Mouse (Mus musculus) layer of hippocampus, adult 2 months (tissue): ENCODE results near the gene Med13l. TPM values are rescaled to one million over a fixed set of nuclear protein-coding genes. Genes with fewer than 3 reads are reported as not detected.
A peak's percentile ranks its signal among the peaks of the same experiment; 100 is the strongest.

Source experiments
- DNase-seq, 2 experiments: peaks; one replicate each; pipeline ENCODE4 v3.0.0; 2022; ENCODE audit warnings: low spot score in 2 of 2
- H3K27ac ChIP-seq: fragments of 200-600 bp; 2 replicates; pipeline ENCODE4 v1.8.1; 2022
- H3K4me3 ChIP-seq: fragments of 200-600 bp; 2 replicates; pipeline ENCODE4 v1.8.1; 2022; ENCODE audit warnings: mild to moderate bottlenecking
- CTCF ChIP-seq: fragments of 200-600 bp; conservative IDR thresholded peaks from 2 replicates; pipeline ENCODE4 v1.8.1; 2022; ENCODE audit warnings: antibody characterized with exemption, mild to moderate bottlenecking, moderate library complexity
- total RNA-seq, 2 experiments: library from RNA; stranded (reverse); gene quantifications; 2 replicates each; pipeline ENCODE4 v1.2.3; 2021

The Med13l gene
- total RNA-seq, 2 experiments from 2014 or later, result 121 to 128 TPM

GRCm38 (mm10) chr5:118532125-118532524 lies 28.4 kb upstream of the Med13l start:
- Histone ChIP-seq H3K4me3 (no peak overlapping the region), H3K27ac (no peak overlapping the region)
- no peak for TF ChIP-seq CTCF
- DNase-seq, result no peak

- TF ChIP-seq CTCF, result no peak
- peak; percentile 66 to 76 for DNase-seq
- H3K4me3 ChIP-seq, result no peak overlapping the region
- no peak overlapping the region for H3K27ac ChIP-seq
Observed at GRCm38 (mm10) chr5:118532659-118533058, 27.8 kb upstream of the Med13l start.

GRCm38 (mm10) chr5:118534407-118534921 lies 26.0 kb upstream of the Med13l start:
- Histone ChIP-seq H3K4me3 (no peak overlapping the region), H3K27ac (no peak overlapping the region)
- no peak for TF ChIP-seq CTCF
- no peak for DNase-seq

GRCm38 (mm10) chr5:118535130-118535529 lies 25.3 kb upstream of the Med13l start:
- no peak overlapping the region for H3K4me3 ChIP-seq
- no peak for TF ChIP-seq CTCF
- H3K27ac ChIP-seq, result no peak overlapping the region
- no peak for DNase-seq

GRCm38 (mm10) chr5:118538487-118538886 lies 22.0 kb upstream of the Med13l start:
- TF ChIP-seq CTCF, result no peak
- no peak overlapping the region for H3K27ac ChIP-seq
- no peak for DNase-seq
- no peak overlapping the region for H3K4me3 ChIP-seq

- no peak for TF ChIP-seq CTCF
- Histone ChIP-seq H3K27ac (no peak overlapping the region), H3K4me3 (no peak overlapping the region)
- DNase-seq, result no peak
Observed at GRCm38 (mm10) chr5:118543816-118544215, 16.7 kb upstream of the Med13l start.

- Histone ChIP-seq H3K4me3 (no peak overlapping the region), H3K27ac (no peak overlapping the region)
- DNase-seq, result no peak
- TF ChIP-seq CTCF, result no peak
Observed at GRCm38 (mm10) chr5:118550493-118550892, 10.0 kb upstream of the Med13l start.

GRCm38 (mm10) chr5:118553290-118553689 lies 7.2 kb upstream of the Med13l start:
- TF ChIP-seq CTCF, result no peak

GRCm38 (mm10) chr5:118555305-118555704 lies 5.2 kb upstream of the Med13l start:
- Histone ChIP-seq H3K4me3 (no peak overlapping the region), H3K27ac (no peak overlapping the region)
- peak; percentile 54 for TF ChIP-seq CTCF
- no peak for DNase-seq

More at GRCm38 (mm10) chr5:118553290-118553689, 7.2 kb upstream of the Med13l start:
- H3K27ac ChIP-seq, result no peak overlapping the region
- no peak for DNase-seq
- no peak overlapping the region for H3K4me3 ChIP-seq

GRCm38 (mm10) chr5:118556387-118556937 lies 4.0 kb upstream of the Med13l start:
- no peak for DNase-seq
- Histone ChIP-seq H3K4me3 (no peak overlapping the region), H3K27ac (no peak overlapping the region)
- TF ChIP-seq CTCF, result no peak

GRCm38 (mm10) chr5:118558841-118559240 lies 1.6 kb upstream of the Med13l start:
- DNase-seq, result no peak
- TF ChIP-seq CTCF, result no peak
- no peak overlapping the region for H3K4me3 ChIP-seq
- no peak overlapping the region for H3K27ac ChIP-seq

GRCm38 (mm10) chr5:118559584-118560384 lies 695 bp upstream of the Med13l start:
- peak; percentile 34 for TF ChIP-seq CTCF
- DNase-seq, result peak; percentile 77 to 79
- H3K27ac ChIP-seq, result peak overlapping the region; percentile 98
- H3K4me3 ChIP-seq, result peak overlapping the region; percentile 70

GRCm38 (mm10) chr5:118561086-118561987 lies 858 bp downstream of the Med13l start:
- DNase-seq, result peak in 1 of 2 experiments; percentile 29
- TF ChIP-seq CTCF, result no peak; the same call in 1 of the 2 replicates
- peak overlapping the region; percentile 81 for H3K4me3 ChIP-seq
- H3K27ac ChIP-seq, result peak overlapping the region; percentile 93
